Mouse (Mus musculus) erythroblast, embryonic 14.5 days (primary cell): ENCODE data around the gene Lrrc66.

Experiments used
- GATA1 ChIP-seq: IDR thresholded peaks from 2 replicates; pipeline ENCODE4 v1.6.1; 2012; ENCODE audit warnings: low read length, inconsistent platforms, mixed read lengths
- TAL1 ChIP-seq: IDR thresholded peaks from 3 replicates; pipeline ENCODE4 v1.6.1; 2012; ENCODE audit warnings: low read length, inconsistent platforms, mixed read lengths

GRCm38 (mm10) chr5:73669386-73669785 lies 37.1 kb upstream of the Lrrc66 start:
- TF ChIP-seq TAL1 (no peak), GATA1 (no peak)
